Mouse (Mus musculus) WW6 (cell line): ENCODE data around the gene Nectin1.

ENCODE experiments used
- DNase-seq: peaks from one replicate; pipeline ENCODE4 v3.0.0-alpha.2; 2013; ENCODE audit warnings: low read depth, low spot score

Gene Nectin1

DNA sequence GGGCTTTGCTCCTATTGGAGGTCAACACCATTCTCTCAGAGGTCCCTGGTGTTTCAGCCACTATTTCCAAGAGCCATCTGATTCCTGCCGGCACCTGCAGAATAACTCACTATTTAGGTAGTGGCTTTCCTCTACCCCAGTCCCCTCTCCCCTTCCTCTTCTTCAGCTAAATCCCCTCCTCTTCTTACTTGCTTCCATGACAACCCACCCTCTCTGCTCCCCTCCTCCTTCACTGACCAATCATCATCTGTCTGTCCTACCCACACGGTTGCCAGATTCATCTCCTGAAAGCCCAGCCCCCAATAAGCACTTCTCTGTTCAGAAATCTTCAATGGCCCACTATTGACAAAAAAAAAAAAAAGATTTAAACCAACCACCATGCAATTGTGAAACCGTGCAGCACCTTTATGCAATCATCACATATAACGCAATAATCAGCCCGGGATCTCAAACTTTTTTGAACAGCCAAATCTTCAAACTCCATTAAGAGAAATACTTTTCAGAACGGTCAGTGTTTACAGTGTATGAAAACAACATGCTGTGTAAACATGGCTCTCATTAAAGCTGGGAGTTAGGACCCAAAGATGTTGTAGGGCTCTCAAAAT lies 5.2 kb upstream of the Nectin1 start:
- no peak for DNase-seq

DNA sequence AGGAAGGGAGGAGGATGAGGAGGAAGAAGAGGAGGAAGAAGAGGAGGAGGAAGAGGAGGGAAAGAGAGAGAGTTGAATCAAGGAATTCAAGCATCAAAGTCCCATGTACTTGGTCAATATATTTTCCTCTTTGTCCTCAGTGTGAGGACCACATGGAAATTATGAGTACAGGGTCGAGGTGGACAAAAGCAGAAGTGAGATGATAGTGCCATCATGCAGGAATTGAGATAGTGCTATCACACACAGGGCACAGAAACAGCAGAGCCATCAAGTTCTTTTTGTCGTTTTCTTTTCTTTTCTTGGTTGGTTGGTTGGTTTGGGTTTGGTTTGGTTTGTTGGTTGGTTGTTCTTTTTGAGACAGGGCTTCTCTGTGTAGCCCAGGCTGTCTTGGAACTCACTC lies 2.5 kb upstream of the Nectin1 start:
- DNase-seq, result no peak

DNA sequence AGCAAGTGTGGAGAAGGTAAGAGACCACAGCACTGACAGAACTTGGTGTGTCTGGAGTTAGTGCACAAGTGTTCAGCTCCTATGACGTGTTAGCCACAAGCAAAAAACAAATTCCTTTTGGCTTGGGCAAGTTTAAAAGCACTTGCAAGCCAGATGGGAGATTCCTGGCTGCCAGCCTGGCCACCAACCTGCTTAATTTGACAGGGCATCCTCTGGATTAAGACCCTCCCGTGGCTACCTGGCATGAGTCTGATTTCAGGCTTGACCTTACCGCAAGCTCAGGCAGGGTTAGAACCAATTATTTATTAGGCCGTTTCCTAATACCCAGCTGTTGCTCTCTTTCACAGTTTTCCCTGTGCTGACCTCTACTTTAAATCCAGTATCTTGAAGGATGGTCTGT lies 1.7 kb upstream of the Nectin1 start:
- DNase-seq, result no peak

GRCm38 (mm10) chr9:43742902-43743646 lies 710 bp upstream of the Nectin1 start:
- DNase-seq, result no peak

- DNase-seq, result no peak
Observed at GRCm38 (mm10) chr9:43744138-43744981, 576 bp downstream of the Nectin1 start.

DNA sequence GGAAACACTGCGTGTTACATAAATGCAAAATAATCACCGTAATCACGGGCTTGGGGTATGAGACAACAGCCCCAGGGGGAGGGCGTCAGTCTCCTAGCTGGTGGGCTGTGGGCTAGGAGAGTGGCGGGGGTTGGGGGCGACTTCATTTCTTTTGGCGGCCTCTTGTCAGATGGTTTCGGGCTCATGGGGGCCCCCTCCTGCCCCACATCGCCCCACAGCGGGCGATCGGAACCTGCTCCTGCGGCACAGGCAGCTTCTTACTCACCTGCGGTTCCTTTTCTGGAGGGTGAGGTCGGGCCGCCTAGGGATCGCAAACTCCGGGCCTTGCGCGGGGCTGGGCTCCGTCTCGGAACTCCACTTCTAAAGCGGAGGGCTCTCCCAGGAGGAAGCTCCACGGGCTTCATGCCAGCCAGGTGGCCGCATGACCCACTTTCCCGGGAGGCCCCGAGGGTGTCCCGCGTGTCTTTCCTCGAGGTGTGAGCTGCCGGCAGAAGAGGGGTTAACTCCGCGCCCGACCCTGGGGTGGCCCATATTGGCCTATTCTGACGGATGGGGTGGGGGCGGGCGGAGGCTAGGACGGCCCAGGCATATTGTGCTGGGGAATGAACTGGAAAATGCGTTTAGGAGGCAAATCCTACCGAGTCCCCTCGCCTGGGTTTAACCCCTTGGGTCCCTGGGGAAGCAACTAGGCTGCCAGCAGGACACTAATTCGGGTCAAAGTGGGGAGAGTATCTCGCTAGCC lies 1.4 kb downstream of the Nectin1 start:
- DNase-seq, result no peak

DNA sequence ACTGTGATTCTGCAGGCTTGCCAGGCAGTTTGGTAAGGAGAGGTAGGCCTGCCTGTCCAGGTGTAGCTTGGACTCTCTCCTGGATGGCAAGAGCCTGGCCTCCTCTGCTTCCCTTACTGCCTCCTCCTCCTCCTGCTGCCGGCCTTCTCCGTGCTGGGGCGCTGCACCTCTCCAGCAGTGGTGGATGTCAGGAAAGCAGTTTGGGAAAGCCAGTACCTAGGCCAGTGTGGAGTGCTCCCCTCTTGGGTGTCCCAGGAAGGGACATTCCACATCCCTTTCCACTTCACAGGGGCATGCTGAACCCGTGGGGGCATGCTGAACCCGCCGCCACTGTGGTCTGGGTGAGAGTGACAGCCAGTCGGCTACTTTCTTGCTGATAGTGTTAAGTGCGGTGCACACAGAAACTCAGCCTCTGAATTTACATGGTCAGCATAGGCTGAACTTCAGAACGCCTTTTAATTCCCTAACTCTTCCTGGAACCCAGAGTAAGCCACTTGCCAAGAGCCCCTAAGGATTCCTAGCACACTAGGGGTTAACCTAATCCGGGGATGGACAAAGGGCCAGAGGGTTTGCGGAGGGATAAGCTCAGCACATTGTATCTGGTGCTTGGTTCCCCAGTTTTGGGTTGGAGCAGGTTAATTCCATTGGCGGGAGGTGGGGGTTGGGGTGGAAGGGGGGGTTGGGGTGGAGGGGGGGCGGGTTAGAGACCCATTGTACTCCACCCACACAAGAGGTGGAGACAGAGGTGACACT lies 2.3 kb downstream of the Nectin1 start:
- DNase-seq, result no peak

DNA sequence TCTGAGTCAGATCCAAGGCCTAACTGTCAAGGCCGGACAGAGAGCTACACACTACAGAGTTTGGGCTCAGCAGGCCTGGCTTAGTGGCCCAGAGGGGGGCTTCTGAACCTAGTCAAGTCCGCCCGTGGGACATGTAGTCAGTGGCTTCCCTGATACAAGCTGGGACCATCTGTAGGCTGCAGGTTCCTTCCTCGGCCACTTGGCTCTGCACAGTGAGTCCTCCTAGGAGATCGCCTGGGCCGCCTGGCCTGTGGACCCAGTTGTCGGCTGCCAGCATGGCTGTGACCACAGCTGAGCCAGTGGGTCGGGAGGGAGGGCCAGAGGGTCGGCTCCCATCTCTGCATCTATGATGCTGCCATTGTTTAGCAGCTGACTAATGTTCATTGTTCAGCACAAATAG lies 3.9 kb downstream of the Nectin1 start:
- no peak for DNase-seq

GRCm38 (mm10) chr9:43748519-43748918 lies 4.7 kb downstream of the Nectin1 start:
- no peak for DNase-seq

DNA sequence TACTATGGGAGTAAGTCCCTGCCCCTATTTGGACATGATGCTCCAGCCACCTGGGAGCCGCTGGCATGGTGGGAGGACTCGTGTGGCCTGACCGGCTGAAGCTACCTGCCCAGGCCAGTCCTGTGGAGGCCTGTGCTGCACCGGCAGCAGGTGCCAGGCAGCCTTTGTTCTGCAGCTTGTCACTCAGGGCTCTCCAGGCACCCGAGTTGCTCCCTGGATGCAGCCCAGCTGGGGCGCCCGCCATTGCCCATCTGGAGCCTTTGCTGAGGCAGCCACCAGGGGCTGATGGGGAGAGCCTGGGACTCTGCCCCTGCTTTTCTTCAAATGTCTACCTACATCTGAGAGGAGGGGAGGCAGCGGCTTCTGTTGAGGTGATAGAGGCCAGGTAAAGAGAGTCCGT lies 6.3 kb downstream of the Nectin1 start:
- DNase-seq, result no peak

GRCm38 (mm10) chr9:43751111-43751510 lies 7.3 kb downstream of the Nectin1 start:
- DNase-seq, result no peak

GRCm38 (mm10) chr9:43753481-43753880 lies 9.7 kb downstream of the Nectin1 start:
- DNase-seq, result no peak

DNA sequence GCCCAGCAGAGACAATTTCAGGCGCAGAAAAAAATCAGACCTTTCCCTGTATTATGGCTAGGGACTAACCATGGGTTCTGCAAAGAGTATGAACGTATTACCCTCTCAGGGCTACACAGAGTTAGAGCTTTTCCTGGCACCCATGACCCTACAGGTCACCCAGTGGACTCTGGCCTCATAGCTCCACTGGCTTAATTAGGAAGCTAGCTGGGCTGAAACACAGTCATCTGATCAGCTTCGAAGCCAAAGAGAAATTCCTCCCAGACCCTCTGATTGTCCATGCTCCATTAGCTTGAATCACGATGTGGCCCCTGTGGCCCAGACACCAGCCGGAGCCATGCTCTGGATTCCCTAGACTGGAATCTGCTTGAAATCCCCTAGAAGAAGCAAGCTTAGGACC lies 10.3 kb downstream of the Nectin1 start:
- DNase-seq, result no peak

DNA sequence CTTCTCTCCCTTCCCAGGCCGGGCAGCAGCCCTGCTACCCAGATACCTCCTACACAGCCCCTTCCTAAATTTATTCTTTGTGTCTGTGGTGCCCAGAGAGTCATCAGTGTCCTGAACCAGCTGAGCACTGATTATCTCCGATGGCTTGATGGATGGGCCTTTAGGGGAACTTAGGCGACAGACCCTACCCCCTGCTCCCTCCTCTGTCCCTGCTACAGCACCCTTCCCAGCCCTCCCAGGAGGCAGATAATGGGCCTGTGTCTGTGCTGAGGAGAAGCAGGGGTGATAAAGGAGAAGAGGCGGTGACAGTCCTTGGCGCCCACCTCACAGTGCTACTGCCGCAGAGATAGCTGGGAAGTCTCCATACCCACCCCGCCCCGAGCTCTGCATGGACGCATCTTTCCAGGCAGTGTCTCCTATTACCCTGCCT lies 11.0 kb downstream of the Nectin1 start:
- no peak for DNase-seq

GRCm38 (mm10) chr9:43755464-43755863 lies 11.7 kb downstream of the Nectin1 start:
- no peak for DNase-seq

GRCm38 (mm10) chr9:43755928-43756327 lies 12.1 kb downstream of the Nectin1 start:
- DNase-seq, result no peak

DNA sequence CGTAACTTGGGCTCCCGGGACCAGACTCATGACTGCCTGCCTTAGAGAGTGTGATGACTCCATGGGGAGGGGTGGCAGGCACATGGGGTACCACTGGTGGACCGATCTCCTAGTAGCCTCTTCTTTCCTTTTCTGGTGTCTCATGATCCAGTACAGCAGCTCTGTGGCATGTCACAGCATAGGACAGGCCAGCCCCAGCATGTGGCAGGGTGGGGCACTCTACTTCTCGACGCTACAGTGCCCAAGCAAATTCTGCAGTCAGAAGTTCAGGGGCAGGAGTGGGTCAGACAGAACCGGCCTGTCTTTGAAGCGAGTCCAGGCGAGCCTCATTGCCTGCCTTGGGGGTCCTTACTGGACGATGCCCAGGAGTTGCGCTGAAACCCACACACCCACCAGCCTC lies 13.4 kb downstream of the Nectin1 start:
- DNase-seq, result no peak

DNA sequence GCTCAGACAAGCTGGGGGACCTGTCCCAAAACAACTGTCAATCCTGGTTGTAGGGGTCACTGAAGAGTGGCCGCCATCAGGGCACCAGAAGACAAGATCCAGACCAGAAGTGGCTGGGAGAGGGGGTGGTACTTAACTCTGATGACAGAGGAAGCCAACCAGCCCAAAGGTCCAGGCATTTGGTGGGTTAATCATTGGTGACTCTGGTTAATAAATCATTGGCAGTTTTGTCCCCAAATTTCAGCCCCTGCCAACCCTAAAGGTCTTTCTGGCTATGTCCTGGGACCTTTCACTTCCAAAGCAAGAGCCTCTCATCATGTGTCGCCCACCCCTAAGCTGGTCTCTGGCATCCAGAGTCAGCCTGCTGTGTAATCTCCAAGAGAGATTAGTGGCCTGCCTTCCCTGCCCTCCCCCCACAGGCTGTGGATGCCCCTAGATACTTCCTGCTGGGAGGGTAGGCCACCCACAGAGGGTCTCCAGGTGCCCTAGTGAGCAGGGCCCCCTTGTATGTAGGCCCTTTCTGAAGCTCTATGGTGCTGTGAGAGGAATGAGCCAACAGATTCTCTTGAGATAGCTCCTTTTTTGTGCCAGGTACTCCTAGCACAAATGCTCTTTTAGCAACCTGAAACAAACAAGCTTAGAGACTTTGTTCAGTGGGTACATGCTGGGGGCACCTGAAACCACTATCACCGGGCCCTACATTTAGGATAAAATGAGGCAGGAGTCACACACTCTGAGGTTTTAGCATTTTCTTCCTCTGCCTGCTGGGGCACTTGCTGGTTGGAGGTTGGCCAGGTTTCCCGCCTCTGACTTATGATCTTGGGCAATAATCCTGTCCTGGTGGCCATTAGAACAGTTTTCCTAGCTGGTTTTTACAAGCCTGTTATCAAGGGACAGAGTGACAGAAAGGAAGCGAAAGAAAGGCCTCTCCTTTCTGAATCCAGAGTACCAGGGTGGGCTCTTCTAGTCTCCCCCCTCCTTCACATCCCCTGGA lies 14.5 kb downstream of the Nectin1 start:
- DNase-seq, result no peak

DNA sequence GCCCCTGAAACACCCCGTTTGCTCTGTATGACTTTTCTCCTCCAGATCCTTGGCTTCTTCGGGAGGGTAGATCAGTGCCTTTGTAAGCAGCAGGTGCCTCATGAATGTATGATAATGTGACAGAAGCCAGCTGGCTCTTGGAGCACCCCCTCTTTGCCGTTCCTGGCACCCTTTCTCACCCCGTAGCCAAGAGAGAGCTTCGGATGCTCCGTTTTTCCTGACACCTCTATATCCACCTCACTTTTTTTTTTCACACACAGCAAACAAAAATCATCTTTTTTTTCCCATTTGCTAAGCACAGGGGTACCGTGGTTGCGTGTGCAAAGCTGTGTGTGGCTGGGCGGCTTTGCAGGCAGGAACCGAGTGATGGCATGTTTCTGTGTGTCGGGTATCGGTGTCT lies 16.3 kb downstream of the Nectin1 start:
- no peak for DNase-seq
